Mouse (Mus musculus) heart, embryonic 16.5 days (tissue): ENCODE measurements around the gene B4galnt4. TPM values are rescaled to one million over a fixed set of nuclear protein-coding genes. Genes with fewer than 3 reads are reported as not detected.
A peak's percentile ranks its signal among the peaks of the same experiment; 100 is the strongest.

Experiments used
- ATAC-seq: fragments of 200-750 bp; cut with Nextera tagmentation; replicated peaks from 2 replicates; pipeline ENCODE4 v1.8.0; 2017; ENCODE audit warnings: moderate number of reproducible peaks; ENCODE audit not compliant: insufficient read depth, low FRiP score; ENCODE audit errors: extremely low read depth
- H3K27ac ChIP-seq: fragments of 300-500 bp; sonication (generic); 2 replicates; pipeline ENCODE4 v1.5.1; 2014; ENCODE audit warnings: mild to moderate bottlenecking, low read length, control low read depth, moderate library complexity
- H3K27me3 ChIP-seq: fragments of 300-500 bp; sonication (generic); 2 replicates; pipeline ENCODE4 v1.6.1; 2014; ENCODE audit warnings: low read length, mixed read lengths; ENCODE audit not compliant: control insufficient read depth, insufficient read depth
- H3K36me3 ChIP-seq: fragments of 300-500 bp; sonication (generic); 2 replicates; pipeline ENCODE4 v1.6.1; 2014; ENCODE audit not compliant: control insufficient read depth, insufficient read depth
- H3K4me1 ChIP-seq: fragments of 300-500 bp; sonication (generic); 2 replicates; pipeline ENCODE4 v1.6.1; 2014; ENCODE audit warnings: low read length, mixed read lengths; ENCODE audit not compliant: control insufficient read depth, insufficient read depth
- H3K4me2 ChIP-seq: fragments of 300-500 bp; sonication (generic); 2 replicates; pipeline ENCODE4 v1.6.1; 2014; ENCODE audit warnings: low read depth, mild to moderate bottlenecking, control low read depth, low read length
- H3K4me3 ChIP-seq: fragments of 300-500 bp; sonication (generic); 2 replicates; pipeline ENCODE4 v1.5.1; 2014; ENCODE audit warnings: mild to moderate bottlenecking, control low read depth, low read length
- H3K9ac ChIP-seq: fragments of 300-500 bp; sonication (generic); 2 replicates; pipeline ENCODE4 v1.6.1; 2014; ENCODE audit warnings: low read length, control low read depth
- H3K9me3 ChIP-seq: fragments of 300-500 bp; sonication (generic); replicated peaks from 2 replicates; pipeline ENCODE4 v1.6.1; 2016; ENCODE audit warnings: low read length; ENCODE audit not compliant: control insufficient read depth
- WGBS: fragments of 180-500 bp; shearing (Covaris S2); extraction: QIAGEN DNeasy Blood & Tissue Kit; methylation state at CpG from one replicate; pipeline ENCODE4 v1.1.7; 2014; 5-methylcytosine and 5-hydroxymethylcytosine counted together
- polyA plus RNA-seq: library from polyadenylated mRNA; unstranded; fragments of >200 nt; fragmentation: Nextera tagmentation; extraction: Ambion mirVana; gene quantifications from 2 replicates; pipeline ENCODE4 v1.2.1, GENCODE M21; 2015

B4galnt4 gene
- polyA plus RNA-seq, 1 experiment from 2014 or later, result 0.97 TPM

DNA sequence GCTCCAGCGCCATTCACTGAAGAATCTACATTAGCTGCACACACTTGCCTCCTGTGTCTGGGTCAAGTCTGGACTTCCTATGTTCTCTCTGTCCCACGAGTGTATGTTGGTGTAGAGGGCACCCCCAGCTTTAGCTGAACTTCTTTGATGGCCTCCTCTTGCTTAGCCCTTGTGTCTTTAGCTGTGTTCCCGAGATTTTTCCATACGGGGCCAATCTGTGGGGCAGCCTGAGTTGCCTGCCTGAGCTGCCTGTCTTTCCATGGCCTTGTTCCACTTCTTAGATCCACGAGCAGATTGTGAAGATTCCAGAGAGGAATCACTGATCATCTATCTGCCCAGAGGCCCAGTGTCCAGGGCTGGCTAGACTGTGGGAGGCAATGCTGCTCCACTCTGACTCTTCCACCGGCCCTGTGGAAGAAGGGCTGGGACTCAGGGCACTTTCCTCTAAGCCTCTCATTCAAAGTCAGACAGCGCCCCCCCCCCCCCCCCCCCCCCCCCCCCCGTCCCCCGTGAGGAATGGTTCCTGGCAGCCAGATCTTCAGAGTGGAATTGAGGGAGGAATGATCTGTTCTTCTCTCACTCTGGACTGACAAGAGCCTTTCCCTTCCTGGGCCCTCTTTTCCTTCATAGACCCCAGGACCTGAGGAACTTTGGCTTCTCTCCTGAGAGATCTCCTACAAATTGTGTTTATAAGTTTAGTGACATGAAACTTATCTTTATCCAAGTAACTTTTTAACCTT, 19.9 kb upstream of the B4galnt4 start:
- WGBS, result 40% methylated on average over 6 of the region's 9 CpGs
- ATAC-seq, result no peak
- no peaks in the 10 kb centered on the region for H3K27me3 ChIP-seq
- peak overlapping the region; percentile 20; the same call in 1 of the 2 replicates for H3K9ac ChIP-seq
- H3K4me1 ChIP-seq, result peaks cover 9% of the 10 kb centered on the region
- H3K4me3 ChIP-seq, result no peak overlapping the region
- H3K9me3 ChIP-seq, result no peaks in the 10 kb centered on the region
- H3K36me3 ChIP-seq, result no peaks in the 10 kb centered on the region
- peak overlapping the region; percentile 40; the same call in 1 of the 2 replicates for H3K4me2 ChIP-seq
- peak overlapping the region; percentile 87 for H3K27ac ChIP-seq

DNA sequence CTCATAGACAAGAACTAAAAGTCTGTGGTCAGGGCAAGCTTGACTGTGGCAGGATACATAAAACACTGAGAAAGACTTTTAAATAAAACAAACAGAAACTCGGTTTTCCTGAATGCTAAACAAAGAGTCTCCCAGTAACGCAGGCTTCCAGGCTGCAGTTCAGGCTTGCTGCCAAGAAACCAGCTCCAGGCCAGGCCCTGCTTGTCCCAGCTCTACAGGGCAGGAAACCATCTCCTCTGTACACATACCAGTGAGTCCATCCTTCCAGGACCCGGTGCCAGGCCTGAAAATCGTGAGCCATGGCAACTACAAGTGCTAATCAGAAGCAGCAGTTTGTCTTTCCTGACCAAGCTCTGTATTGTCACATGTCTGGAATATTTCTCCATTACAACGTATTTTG, 19.2 kb upstream of the B4galnt4 start:
- Histone ChIP-seq H3K36me3 (no peaks in the 10 kb centered on the region), H3K4me3 (no peak overlapping the region), H3K4me1 (peaks cover 9% of the 10 kb centered on the region), H3K9ac (peak overlapping the region; percentile 20; the same call in 1 of the 2 replicates), H3K27me3 (no peaks in the 10 kb centered on the region), H3K9me3 (no peaks in the 10 kb centered on the region), H3K27ac (peak overlapping the region; percentile 87), H3K4me2 (peak overlapping the region; percentile 40; the same call in 1 of the 2 replicates)
- WGBS, result 12% methylated on average over 5 of the region's 5 CpGs
- ATAC-seq, result peak; percentile 83

DNA sequence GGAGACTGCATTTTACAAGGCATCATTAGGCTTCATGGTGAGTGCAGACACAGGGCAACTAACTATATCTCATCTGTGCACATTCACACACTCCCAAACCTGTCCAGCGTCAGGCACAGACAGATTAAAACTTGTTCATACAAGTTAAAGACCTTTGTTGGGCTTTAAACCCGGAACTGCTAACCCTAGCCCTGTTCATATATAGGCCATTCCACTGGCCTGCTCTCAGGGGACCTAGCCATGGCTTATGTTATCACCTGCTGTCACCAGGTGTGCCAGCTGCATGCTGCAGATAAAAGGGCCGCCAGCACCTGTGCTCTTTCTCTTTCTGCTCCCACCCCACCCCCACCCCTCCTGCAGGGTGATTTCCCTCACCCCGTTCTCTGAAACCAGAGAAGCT, 18.4 kb upstream of the B4galnt4 start:
- H3K4me1 ChIP-seq, result peaks cover 14% of the 10 kb centered on the region
- no peak overlapping the region for H3K4me2 ChIP-seq
- no peak for ATAC-seq
- no peak overlapping the region for H3K27ac ChIP-seq
- no peaks in the 10 kb centered on the region for H3K36me3 ChIP-seq
- no peak overlapping the region for H3K4me3 ChIP-seq
- WGBS, result 47% methylated on average over 4 of the region's 4 CpGs
- no peak overlapping the region for H3K9ac ChIP-seq
- H3K9me3 ChIP-seq, result no peaks in the 10 kb centered on the region
- no peaks in the 10 kb centered on the region for H3K27me3 ChIP-seq

DNA sequence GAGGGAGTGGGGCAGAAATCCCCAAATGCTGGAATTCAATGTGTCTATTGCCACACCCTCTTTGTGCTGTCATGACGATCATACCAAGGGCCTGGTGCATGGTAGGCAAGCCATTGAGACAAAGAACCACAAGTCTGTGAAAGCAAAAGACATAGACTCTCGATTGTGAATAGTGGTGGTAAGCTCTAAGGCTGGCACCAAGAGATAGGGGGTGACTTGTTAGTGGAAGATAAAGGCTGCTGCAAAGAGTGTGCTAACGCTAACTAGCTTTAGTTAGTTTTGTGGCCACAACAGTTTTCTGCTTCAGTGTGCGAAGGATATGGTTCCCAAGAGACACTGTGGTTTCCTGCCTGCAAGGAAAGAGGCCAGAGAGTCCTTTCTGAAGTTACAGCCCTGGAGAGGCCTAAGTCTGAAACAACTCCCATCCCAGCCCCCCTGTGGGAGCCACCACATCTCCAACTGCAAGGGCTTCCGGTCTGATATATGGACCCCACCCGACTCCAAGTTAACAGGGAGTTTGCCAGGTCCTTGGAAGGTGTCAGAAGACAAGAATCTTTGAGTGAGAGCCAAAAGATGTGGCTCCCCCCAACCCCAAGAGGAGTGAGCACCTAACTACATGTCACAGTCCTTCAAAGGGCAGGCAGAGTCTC, 13.8 kb upstream of the B4galnt4 start:
- H3K27ac ChIP-seq, result peak overlapping the region; percentile 89
- H3K9me3 ChIP-seq, result no peaks in the 10 kb centered on the region
- WGBS, result 53% methylated on average over 6 of the region's 6 CpGs
- peaks cover 9% of the 10 kb centered on the region for H3K4me1 ChIP-seq
- no peak for ATAC-seq
- peak overlapping the region; percentile 89 for H3K4me2 ChIP-seq
- H3K36me3 ChIP-seq, result no peaks in the 10 kb centered on the region
- H3K27me3 ChIP-seq, result peaks cover 4% of the 10 kb centered on the region; the same call in 1 of the 2 replicates
- H3K4me3 ChIP-seq, result no peak overlapping the region
- H3K9ac ChIP-seq, result peak overlapping the region; percentile 50

DNA sequence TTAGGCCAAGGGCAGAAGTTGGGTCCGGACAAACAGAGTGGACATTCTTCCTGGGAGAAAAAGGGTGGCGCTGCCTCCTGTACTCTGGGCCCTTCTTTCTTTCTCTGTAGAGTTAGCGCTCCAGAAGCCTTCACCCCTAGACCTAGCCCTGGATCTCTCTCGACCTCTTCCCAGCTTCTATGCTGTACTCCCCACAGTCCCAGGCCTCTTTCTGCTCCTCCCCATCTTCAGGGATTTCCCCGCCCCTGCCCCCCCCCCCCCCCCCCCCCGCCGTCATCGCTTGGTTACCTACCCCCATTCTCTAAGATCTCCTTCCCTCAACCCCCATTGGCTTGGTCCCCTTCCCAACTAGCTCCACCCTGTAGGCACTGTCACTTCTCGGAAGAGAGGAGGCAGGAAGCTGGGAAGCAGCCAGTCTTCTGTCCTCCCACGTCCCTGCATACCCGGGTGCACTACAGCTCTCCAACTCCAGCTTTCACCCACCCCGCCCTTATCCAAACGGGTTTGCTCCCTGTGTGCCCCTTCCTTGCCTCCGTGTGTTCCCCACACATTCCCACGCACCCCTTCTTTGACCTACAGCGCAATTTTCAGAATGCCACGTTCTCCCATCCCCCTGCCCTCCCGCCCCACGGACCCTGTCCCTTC, 13.2 kb upstream of the B4galnt4 start:
- Histone ChIP-seq H3K36me3 (no peaks in the 10 kb centered on the region), H3K27me3 (peaks cover 4% of the 10 kb centered on the region; the same call in 1 of the 2 replicates), H3K4me3 (peak overlapping the region; percentile 48), H3K9me3 (no peaks in the 10 kb centered on the region), H3K27ac (peak overlapping the region; percentile 90), H3K4me1 (peaks cover 9% of the 10 kb centered on the region), H3K9ac (peak overlapping the region; percentile 63), H3K4me2 (peak overlapping the region; percentile 89)
- 5% methylated on average over 16 of the region's 19 CpGs for WGBS
- ATAC-seq, result peak; percentile 86

DNA sequence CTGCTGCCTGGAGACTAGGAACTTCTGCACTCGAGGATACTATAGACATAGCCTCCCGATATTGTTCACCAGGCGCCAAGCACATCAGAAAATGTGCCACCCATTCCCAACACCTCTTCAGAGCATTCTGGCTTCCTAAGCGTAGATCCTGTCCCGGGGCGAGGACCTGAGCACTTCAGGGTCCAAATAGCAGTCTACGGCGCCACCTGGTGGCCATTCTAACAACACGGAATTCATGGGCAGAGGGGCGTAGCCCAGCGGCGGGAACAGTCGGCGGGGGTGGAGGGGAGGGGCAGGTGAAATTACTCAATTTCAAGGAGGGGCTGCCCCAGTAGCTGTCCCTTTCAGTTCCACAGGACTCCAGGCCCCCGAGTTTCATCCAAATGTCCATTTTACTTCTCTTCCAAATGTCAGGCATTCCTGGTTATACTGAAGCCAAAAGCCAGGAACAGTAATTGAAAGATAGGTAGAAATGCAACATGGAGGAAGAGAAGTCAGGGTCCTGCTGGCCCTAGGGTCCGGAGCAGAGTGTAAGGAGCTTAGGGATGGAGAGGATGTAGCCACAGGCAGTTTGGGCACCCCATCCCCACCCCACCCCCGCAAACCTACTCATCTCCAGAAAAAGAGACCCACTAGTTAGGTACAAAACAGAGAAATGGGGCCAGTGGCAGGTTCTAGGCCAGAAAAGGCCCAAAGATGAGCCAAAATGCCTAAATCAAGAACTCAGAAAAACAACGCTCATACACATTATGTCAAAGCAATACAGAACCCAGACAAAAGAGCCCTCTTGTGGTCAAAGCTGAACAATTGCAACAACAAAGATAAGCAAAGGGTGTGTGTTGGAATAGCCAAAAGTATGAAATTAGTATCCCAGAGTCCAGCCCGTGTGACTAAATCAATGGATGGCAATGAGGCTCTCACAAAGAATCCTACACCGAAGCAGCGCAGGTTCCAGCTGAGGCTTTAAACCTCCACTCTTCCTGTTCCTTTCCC, 12.4 kb upstream of the B4galnt4 start:
- Histone ChIP-seq H3K4me2 (peak overlapping the region; percentile 89), H3K9me3 (no peaks in the 10 kb centered on the region), H3K4me3 (peak overlapping the region; percentile 48), H3K27me3 (peaks cover 4% of the 10 kb centered on the region; the same call in 1 of the 2 replicates), H3K9ac (peak overlapping the region; percentile 63), H3K4me1 (peaks cover 9% of the 10 kb centered on the region), H3K36me3 (no peaks in the 10 kb centered on the region), H3K27ac (peak overlapping the region; percentile 90)
- ATAC-seq, result peak; percentile 91
- 9% methylated on average over 21 of the region's 21 CpGs for WGBS

DNA sequence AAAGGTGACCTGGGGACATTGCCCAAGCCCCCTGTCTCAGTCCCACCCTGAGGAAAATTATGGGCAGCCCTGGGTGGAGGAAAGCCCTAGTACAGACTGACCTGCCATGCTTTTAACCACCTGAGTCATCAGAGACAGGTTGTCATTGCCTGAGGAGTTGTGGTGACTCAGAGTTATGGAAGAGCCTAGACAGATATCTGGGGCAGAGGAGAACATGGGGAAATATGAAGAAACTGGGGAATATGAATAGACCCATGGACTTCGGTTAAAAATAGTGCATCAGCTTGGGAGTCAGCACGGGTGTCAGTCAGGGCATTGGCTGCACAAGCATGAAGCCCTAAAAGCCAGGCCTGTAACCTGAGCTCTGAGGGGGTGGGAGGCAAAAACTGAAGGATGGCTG, 11.6 kb upstream of the B4galnt4 start:
- no peak overlapping the region for H3K4me3 ChIP-seq
- peaks cover 4% of the 10 kb centered on the region; the same call in 1 of the 2 replicates for H3K27me3 ChIP-seq
- H3K36me3 ChIP-seq, result no peaks in the 10 kb centered on the region
- H3K27ac ChIP-seq, result no peak overlapping the region
- no peak overlapping the region for H3K4me2 ChIP-seq
- no peaks in the 10 kb centered on the region for H3K9me3 ChIP-seq
- no peak for ATAC-seq
- H3K4me1 ChIP-seq, result peaks cover 9% of the 10 kb centered on the region
- 47% methylated on average over 2 of the region's 2 CpGs for WGBS
- H3K9ac ChIP-seq, result no peak overlapping the region

DNA sequence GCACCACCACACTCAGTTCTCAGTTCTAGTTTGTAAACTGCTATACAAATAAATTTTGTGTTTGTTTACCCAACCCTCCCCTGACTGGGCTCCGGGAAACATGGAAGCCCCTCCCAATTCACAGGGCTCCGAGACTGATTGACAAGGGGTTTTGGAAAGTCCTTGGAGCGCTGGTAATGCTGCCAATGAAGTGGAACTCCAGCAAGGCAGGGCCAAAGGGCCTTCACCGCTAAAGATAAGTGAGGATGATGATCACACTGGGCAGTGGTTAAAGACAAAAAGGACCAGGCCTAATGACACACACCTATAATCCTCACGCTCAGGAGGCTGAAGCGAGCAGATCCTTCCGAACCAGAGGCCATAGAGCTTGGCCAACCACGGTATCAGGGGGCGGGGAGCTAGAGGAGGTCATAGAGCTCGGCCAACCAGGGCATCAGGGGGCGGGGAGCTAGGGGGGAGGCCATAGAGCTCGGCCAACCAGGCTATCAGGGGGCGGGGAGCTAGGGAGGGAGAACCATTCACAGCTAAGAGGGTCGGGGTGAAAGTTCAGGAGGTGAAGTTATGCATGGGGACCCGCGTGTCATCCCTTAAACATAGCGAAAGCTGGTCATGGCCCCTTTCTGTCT, 9.7 kb upstream of the B4galnt4 start:
- Histone ChIP-seq H3K4me2 (no peak overlapping the region), H3K9me3 (peaks cover 3% of the 10 kb centered on the region), H3K27ac (no peak overlapping the region), H3K9ac (no peak overlapping the region), H3K36me3 (no peaks in the 10 kb centered on the region), H3K4me3 (no peak overlapping the region), H3K4me1 (peaks cover 9% of the 10 kb centered on the region), H3K27me3 (peaks cover 8% of the 10 kb centered on the region)
- 62% methylated on average over 17 of the region's 17 CpGs for WGBS
- ATAC-seq, result no peak
